Mouse (Mus musculus): ENCODE results near the gene Crtc2. TPM values are rescaled to one million over a fixed set of nuclear protein-coding genes. Genes with fewer than 3 reads are reported as not detected.

Crtc2 gene
- polyA plus RNA-seq, 2 experiments, result 17.5 to 71.8 TPM

- DNase-seq (ENCODE audit: low spot score) (no peak), ATAC-seq (ENCODE audit: low FRiP score, low read depth) (no peak)
- no peaks in the 10 kb centered on the region for H3K9me3 ChIP-seq (ENCODE audit: control insufficient read depth, low read length)
- H3K36me3 ChIP-seq (ENCODE audit: control insufficient read depth, insufficient read depth, low read length), result peaks cover 53% of the 10 kb centered on the region
- WGBS, result 74% methylated on average over 13 of the region's 13 CpGs
- H3K4me1 ChIP-seq (ENCODE audit: control insufficient read depth, insufficient read depth, low read length), result peaks cover 19% of the 10 kb centered on the region
- no peaks in the 10 kb centered on the region for H3K27me3 ChIP-seq (ENCODE audit: control insufficient read depth, insufficient read depth, low read length)
- TF ChIP-seq POLR2A (IDR thresholded peaks at IDR 0.05; ENCODE audit: borderline replicate concordance, extremely low read depth, insufficient read depth, insufficient read length), result no peak
- peak overlapping the region; percentile 88 for H3K4me3 ChIP-seq (replicated peaks; ENCODE audit: low read length)
- H3K4me2 ChIP-seq (replicated peaks; ENCODE audit: low read depth, low read length, severe bottlenecking), result peak overlapping the region; percentile 86
- H3K27ac ChIP-seq (replicated peaks; ENCODE audit: low read depth, low read length), result no peak overlapping the region
- H3K9ac ChIP-seq (ENCODE audit: low read depth, low read length, severe bottlenecking), result peak overlapping the region; percentile 92; the same call in 1 of the 2 replicates
These were observed 42.2 kb upstream of the Crtc2 start for GRCm38 (mm10) chr3:90211475-90212398.

DNA sequence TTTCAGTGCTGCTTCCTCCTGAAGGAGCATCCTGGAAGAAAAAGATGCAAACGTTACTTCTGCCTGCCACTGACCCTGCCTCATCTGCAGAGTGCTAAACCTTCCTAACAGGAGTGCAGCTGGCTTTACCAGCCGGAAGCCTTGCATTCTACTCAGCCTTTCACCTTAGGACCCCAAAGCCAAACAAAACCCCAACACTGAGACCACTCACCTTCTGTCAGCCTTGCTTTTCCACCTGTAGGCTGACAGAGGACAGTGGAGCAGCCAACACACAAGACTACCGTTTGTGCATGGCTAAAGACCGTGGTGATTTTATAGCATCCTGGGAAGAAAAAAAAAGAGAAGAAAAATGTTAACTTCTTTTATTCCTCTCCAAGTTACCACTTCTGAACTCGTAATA is 41.2 kb upstream of the Crtc2 start:
- Histone ChIP-seq H3K4me3 (replicated peaks; ENCODE audit: low read length) (peak overlapping the region; percentile 88), H3K36me3 (ENCODE audit: control insufficient read depth, insufficient read depth, low read length) (peaks cover 49% of the 10 kb centered on the region), H3K27me3 (ENCODE audit: control insufficient read depth, insufficient read depth, low read length) (no peaks in the 10 kb centered on the region), H3K9ac (ENCODE audit: low read depth, low read length, severe bottlenecking) (peak overlapping the region; percentile 92), H3K4me2 (replicated peaks; ENCODE audit: low read depth, low read length, severe bottlenecking) (peak overlapping the region; percentile 86), H3K4me1 (ENCODE audit: control insufficient read depth, insufficient read depth, low read length) (peaks cover 19% of the 10 kb centered on the region), H3K27ac (replicated peaks; ENCODE audit: low read depth, low read length) (no peak overlapping the region; the same call in 1 of the 2 replicates), H3K9me3 (ENCODE audit: control insufficient read depth, low read length) (no peaks in the 10 kb centered on the region)
- DNase-seq (ENCODE audit: low spot score) (no peak), ATAC-seq (ENCODE audit: low FRiP score, low read depth) (no peak)
- no peak for TF ChIP-seq POLR2A (IDR thresholded peaks at IDR 0.05; ENCODE audit: borderline replicate concordance, extremely low read depth, insufficient read depth, insufficient read length)
- WGBS, result 13% methylated on average over 5 of the region's 5 CpGs

- peak; percentile 95 for ATAC-seq (ENCODE audit: low FRiP score, low read depth)
- peak within 1 kb of the TSS; percentile 88 for H3K4me3 ChIP-seq (replicated peaks; ENCODE audit: low read length)
- H3K36me3 ChIP-seq (ENCODE audit: control insufficient read depth, insufficient read depth, low read length), result peaks cover 42% of the 10 kb centered on the region
- 2% methylated on average over 42 of the region's 42 CpGs for WGBS
- H3K4me2 ChIP-seq (replicated peaks; ENCODE audit: low read depth, low read length, severe bottlenecking), result peak within 1 kb of the TSS; percentile 86
- peak; percentile 100; the same call in 1 of the 2 replicates for TF ChIP-seq POLR2A (IDR thresholded peaks at IDR 0.05; ENCODE audit: borderline replicate concordance, extremely low read depth, insufficient read depth, insufficient read length)
- H3K9ac ChIP-seq (ENCODE audit: low read depth, low read length, severe bottlenecking), result peak within 1 kb of the TSS; percentile 92
- no peaks in the 10 kb centered on the region for H3K9me3 ChIP-seq (ENCODE audit: control insufficient read depth, low read length)
- DNase-seq (ENCODE audit: low spot score), result peak; percentile 97
- no peaks in the 10 kb centered on the region for H3K27me3 ChIP-seq (ENCODE audit: control insufficient read depth, insufficient read depth, low read length)
- peak within 1 kb of the TSS; percentile 88 for H3K27ac ChIP-seq (replicated peaks; ENCODE audit: low read depth, low read length)
- peaks cover 19% of the 10 kb centered on the region for H3K4me1 ChIP-seq (ENCODE audit: control insufficient read depth, insufficient read depth, low read length)
These were observed 40.5 kb upstream of the Crtc2 start, which contains the start of the genes Rps27 and Rab13 for GRCm38 (mm10) chr3:90213377-90213866. Gene Rps27, minus strand, starts transcription at chr3:90213651. Gene Rab13, plus strand, starts transcription at chr3:90213695.

- peak overlapping the region; percentile 72 for H3K4me2 ChIP-seq (replicated peaks; ENCODE audit: low read depth, low read length, severe bottlenecking)
- H3K9ac ChIP-seq (ENCODE audit: low read depth, low read length, severe bottlenecking), result peak overlapping the region; percentile 92
- DNase-seq (ENCODE audit: low spot score) (no peak), ATAC-seq (ENCODE audit: low FRiP score, low read depth) (peak; percentile 24; the same call in 1 of the 2 replicates)
- no peaks in the 10 kb centered on the region for H3K9me3 ChIP-seq (ENCODE audit: control insufficient read depth, low read length)
- peak overlapping the region; percentile 88 for H3K4me3 ChIP-seq (replicated peaks; ENCODE audit: low read length)
- H3K27me3 ChIP-seq (ENCODE audit: control insufficient read depth, insufficient read depth, low read length), result no peaks in the 10 kb centered on the region
- WGBS, result 15% methylated on average over 12 of the region's 12 CpGs
- peaks cover 35% of the 10 kb centered on the region for H3K36me3 ChIP-seq (ENCODE audit: control insufficient read depth, insufficient read depth, low read length)
- H3K4me1 ChIP-seq (ENCODE audit: control insufficient read depth, insufficient read depth, low read length), result peaks cover 19% of the 10 kb centered on the region
- peak overlapping the region; percentile 88 for H3K27ac ChIP-seq (replicated peaks; ENCODE audit: low read depth, low read length)
- no peak for TF ChIP-seq POLR2A (IDR thresholded peaks at IDR 0.05; ENCODE audit: borderline replicate concordance, extremely low read depth, insufficient read depth, insufficient read length)
These were observed 39.8 kb upstream of the Crtc2 start for GRCm38 (mm10) chr3:90213956-90214684.

GRCm38 (mm10) chr3:90215825-90216380 is 38.1 kb upstream of the Crtc2 start:
- H3K9me3 ChIP-seq (ENCODE audit: control insufficient read depth, low read length), result no peaks in the 10 kb centered on the region
- H3K27ac ChIP-seq (replicated peaks; ENCODE audit: low read depth, low read length), result no peak overlapping the region
- no peak for DNase-seq (ENCODE audit: low spot score)
- no peaks in the 10 kb centered on the region for H3K27me3 ChIP-seq (ENCODE audit: control insufficient read depth, insufficient read depth, low read length)
- no peak overlapping the region for H3K4me3 ChIP-seq (replicated peaks; ENCODE audit: low read length)
- no peak for ATAC-seq (ENCODE audit: low FRiP score, low read depth)
- H3K36me3 ChIP-seq (ENCODE audit: control insufficient read depth, insufficient read depth, low read length), result peaks cover 18% of the 10 kb centered on the region
- 65% methylated on average over 1 of the region's 1 CpGs for WGBS
- peaks cover 19% of the 10 kb centered on the region for H3K4me1 ChIP-seq (ENCODE audit: control insufficient read depth, insufficient read depth, low read length)
- TF ChIP-seq POLR2A (IDR thresholded peaks at IDR 0.05; ENCODE audit: borderline replicate concordance, extremely low read depth, insufficient read depth, insufficient read length), result no peak
- no peak overlapping the region for H3K9ac ChIP-seq (ENCODE audit: low read depth, low read length, severe bottlenecking)
- no peak overlapping the region for H3K4me2 ChIP-seq (replicated peaks; ENCODE audit: low read depth, low read length, severe bottlenecking)

All from limb, embryonic 14.5 days (tissue).